Mouse (Mus musculus) spleen, adult 2 months (tissue): Measurements from ENCODE around the gene Vmn1r3.
"Not testable (repeated sequence)": the region's sequence is repeated elsewhere in the genome, so short reads cannot be mapped to it uniquely, and the experiment has no call there.

Experiments
- CTCF ChIP-seq: fragments of 200-500 bp; IDR thresholded peaks from 2 replicates; pipeline ENCODE4 v1.5.1; 2011; ENCODE audit warnings: mild to moderate bottlenecking, inconsistent platforms; ENCODE audit not compliant: insufficient read depth, insufficient read length, insufficient replicate concordance; ENCODE audit errors: extremely low read depth
- POLR2A ChIP-seq: fragments of 200-500 bp; IDR thresholded peaks from 2 replicates; pipeline ENCODE4 v1.6.1; 2011; ENCODE audit warnings: low read depth, low read length, inconsistent platforms

- TF ChIP-seq POLR2A, CTCF: not testable (repeated sequence)
Observed at GRCm38 (mm10) chr4:3164429-3164828, 20.7 kb downstream of the Vmn1r3 start.
